Mouse (Mus musculus): ENCODE results near the gene Slc27a1. TPM values are rescaled to one million over a fixed set of nuclear protein-coding genes. Genes with fewer than 3 reads are reported as not detected.
A peak's percentile ranks its signal among the peaks of the same experiment; 100 is the strongest.

Slc27a1 gene
- total RNA-seq, 2 experiments from 2014 or later, result 162 to 202 TPM

DNA sequence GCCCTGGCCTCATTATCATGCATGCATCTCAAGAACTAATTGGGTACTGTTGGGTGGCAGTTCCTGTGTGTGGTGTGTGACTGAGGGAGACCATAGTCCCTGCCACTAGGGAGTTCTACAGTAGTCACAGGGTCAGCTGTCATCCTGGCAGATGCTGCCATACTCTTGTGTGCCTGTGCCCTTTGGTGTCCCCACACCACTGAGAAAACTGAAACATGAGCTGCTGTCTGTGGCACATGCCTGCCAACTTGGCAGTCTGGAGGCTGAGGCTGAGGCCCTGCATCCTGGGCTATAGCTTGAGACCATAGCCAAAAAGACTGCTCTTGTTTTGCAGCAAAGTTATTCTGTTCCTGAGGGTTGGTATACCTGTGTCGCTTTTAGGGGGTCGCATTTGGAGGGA is 51.1 kb downstream of the Slc27a1 start:
- DNase-seq, result no peak

GRCm38 (mm10) chr8:71625088-71625487 is 56.4 kb downstream of the Slc27a1 start:
- peak in 1 of 2 experiments; percentile 42 for DNase-seq

DNA sequence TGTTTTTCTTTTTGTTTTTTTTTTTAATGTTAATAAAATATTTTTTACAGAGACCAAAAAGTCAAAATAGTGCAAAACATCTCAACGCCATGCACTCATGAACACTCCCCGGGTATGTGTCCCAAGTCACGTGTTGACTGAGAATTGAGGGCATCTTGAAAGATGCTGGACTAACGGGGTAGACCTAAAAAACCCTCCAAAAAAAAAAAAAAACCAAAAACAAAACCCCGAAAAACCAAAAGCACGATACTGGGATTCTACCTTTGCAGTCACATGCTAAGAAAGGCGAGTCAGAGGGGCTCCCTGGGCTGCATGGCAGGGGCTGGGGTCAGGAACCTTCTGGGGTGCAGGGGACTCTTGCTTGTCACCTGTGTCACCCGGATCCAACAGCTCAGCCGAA is 58.1 kb downstream of the Slc27a1 start:
- no peak for DNase-seq

DNA sequence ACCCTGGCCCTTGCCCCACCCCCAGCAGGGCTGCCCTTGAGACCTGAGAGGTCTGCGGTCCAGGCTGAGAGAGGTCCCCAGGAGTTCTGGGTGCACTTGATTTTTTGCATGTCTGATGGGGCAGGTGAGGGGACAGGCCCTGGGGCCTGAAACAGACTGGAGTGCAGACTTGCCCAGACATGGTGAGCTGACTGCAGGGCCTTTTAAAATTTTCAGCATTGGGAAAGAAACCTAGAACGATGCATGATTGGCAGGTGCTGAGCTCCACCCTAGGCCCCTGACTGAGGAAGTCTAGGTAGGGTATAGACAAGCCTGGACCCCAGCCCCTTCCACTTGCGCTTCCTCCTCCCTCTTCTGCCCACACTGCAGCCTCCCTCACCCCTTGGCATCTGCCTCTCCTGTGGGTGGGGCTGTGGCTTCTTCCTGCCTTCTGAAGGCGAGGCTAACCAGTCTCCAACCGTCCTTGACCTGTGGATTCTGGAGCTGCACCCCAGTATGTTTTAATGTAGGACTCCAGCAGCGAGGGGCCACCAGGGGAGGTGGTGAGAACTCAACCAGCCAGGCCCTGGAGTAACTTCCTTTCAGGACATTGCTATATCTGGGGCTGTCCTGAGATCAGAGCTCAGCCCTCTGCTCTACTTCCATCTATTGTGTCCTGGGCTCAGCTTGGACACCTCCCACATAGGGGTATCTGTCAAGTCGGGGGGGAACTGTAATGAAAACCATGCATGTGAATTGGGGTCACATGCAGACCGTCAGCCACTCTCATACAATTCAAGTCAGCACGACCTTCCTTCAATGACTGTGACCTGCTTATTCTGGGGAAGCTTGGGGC is 58.8 kb downstream of the Slc27a1 start:
- DNase-seq, result peak in 1 of 2 experiments; percentile 49

- no peak for DNase-seq
These were observed 59.9 kb downstream of the Slc27a1 start for GRCm38 (mm10) chr8:71628396-71629095.

DNA sequence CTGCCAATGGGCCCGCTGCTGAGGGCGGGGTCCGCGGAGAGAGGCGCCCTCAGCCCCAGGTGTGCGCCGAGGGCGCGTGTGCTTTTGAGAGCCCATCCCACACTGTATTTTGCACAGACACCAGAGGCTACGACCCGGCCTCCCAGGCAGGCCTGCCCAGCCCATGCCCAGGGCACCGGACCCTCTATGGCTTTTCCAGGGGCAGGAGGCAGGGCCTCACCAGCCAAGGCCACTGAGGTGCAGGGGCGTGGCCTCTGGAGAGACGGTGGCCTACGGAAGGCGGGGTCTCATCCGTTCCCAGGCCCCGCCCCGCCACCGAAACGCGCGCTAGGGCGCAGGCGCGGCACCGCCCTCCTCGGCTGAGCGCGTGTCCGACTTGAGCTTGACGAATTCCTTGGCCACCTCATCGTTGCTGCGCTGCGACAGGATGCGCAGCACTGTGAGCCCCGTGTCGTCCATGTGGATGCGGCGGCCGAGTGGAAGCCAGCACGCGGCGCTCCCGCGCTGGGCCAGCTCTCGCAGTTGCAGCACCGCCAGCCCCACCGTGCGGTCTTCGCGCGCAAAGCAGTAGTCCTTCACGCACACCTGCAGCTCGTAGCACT is 60.5 kb downstream of the Slc27a1 start:
- DNase-seq, result peak; percentile 96

DNA sequence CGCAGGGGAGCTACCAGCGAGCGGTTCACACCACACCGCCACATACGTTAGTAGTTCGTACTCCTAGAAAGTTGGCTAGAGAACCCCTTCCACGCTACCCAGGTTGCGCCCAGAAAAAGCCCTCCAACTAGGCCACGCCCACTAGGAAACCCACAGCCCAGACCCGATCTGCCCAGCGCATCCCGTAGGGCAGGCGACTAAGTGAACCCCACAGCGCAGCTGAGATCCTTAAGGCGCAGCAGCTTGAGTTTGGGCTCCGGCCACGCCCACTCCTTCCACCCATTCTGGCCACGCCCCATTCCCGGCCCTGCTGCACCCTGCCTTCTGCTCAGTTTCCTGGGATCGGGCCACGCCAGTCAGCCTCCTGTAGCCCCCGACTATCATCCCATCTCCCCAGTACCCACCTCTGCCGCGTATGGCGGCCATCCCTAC is 61.1 kb downstream of the Slc27a1 start:
- peak; percentile 42 to 57 for DNase-seq

GRCm38 (mm10) chr8:71630761-71631160 is 62.1 kb downstream of the Slc27a1 start:
- no peak for DNase-seq

GRCm38 (mm10) chr8:71631897-71632296 is 63.2 kb downstream of the Slc27a1 start:
- DNase-seq, result peak in 1 of 2 experiments; percentile 29

DNA sequence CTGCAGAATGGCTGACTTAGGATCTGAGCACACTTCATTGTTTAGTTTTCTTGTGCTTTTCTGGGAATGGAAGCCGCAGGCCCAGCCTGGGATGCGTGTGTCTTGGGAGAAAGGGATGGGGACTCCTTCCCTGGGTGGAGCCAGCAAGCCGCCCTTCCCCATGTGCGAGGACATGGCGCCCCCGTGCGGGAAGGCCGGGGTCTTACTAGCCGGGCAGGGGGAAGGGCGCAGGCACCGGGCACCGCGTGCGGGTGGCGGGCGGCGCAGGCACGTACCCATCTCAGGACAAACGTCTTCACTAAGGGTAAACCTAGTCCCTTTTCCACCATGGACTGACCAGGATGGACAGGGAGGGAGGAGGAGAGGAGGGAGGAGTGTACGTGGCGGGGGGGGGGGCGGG is 64.5 kb downstream of the Slc27a1 start:
- DNase-seq, result peak; percentile 60 to 66

GRCm38 (mm10) chr8:71633981-71634667 is 65.4 kb downstream of the Slc27a1 start:
- DNase-seq, result peak; percentile 57 to 58

Small RNA genes within 50 kb of the gene (microRNA-seq; reads per million reads assigned to microRNA genes)
- 0 reads per million in 2 experiments for gene Mir6769b

Other genes starting within 250 kb of the Slc27a1 start
- gene Use1, start 202.0 kb upstream of the Slc27a1 start, total RNA-seq (2021), result 100 to 1,000 TPM; 163 to 174 TPM
- gene Ocel1, start 197.6 kb upstream of the Slc27a1 start, total RNA-seq (2021), result 10 to 100 TPM; 14.2 to 14.9 TPM
- 10 to 100 TPM; 48.0 to 53.8 TPM for gene Nr2f6, start 186.9 kb upstream of the Slc27a1 start, total RNA-seq (2021)
- gene Ushbp1, start 173.1 kb upstream of the Slc27a1 start, total RNA-seq (2021), result 10 to 100 TPM; 20.4 to 23.2 TPM
- gene Babam1, start 172.0 kb upstream of the Slc27a1 start, total RNA-seq (2021), result 10 to 100 TPM; 67.9 to 69.8 TPM
- not detected for gene Ankle1, start 162.9 kb upstream of the Slc27a1 start, total RNA-seq (2021)
- gene Abhd8, start 105.2 kb upstream of the Slc27a1 start, total RNA-seq (2021), result 10 to 100 TPM; 23.8 to 26.6 TPM
- gene Mrpl34, start 103.9 kb upstream of the Slc27a1 start, total RNA-seq (2021), result 100 to 1,000 TPM; 126 to 127 TPM
- gene Dda1, start 99.7 kb upstream of the Slc27a1 start, total RNA-seq (2021), result 10 to 100 TPM; 31.4 to 32.1 TPM
- gene Ano8, start 82.9 kb upstream of the Slc27a1 start, total RNA-seq (2021), result 10 to 100 TPM; 16.6 to 16.9 TPM
- 10 to 100 TPM; 19.1 to 22.2 TPM for gene Gtpbp3, start 80.8 kb upstream of the Slc27a1 start, total RNA-seq (2021)
- 10 to 100 TPM; 23.0 to 30.9 TPM for gene Plvap, start 57.1 kb upstream of the Slc27a1 start, total RNA-seq (2021)
- gene Ccdc194, start 43.2 kb upstream of the Slc27a1 start, total RNA-seq (2021), result not detected
- gene Bst2, start 31.4 kb upstream of the Slc27a1 start, total RNA-seq (2021), result 10 to 100 TPM; 19.3 to 40.2 TPM
- 10 to 100 TPM; 28.4 to 28.5 TPM for gene Mvb12a, start 26.0 kb upstream of the Slc27a1 start, total RNA-seq (2021)
- under 1 TPM; 0.42 to 0.51 TPM for gene Tmem221, start 10.0 kb upstream of the Slc27a1 start, total RNA-seq (2021)
- gene Nxnl1, start 2.3 kb upstream of the Slc27a1 start, total RNA-seq (2021), result under 1 TPM; 0.15 TPM
- 10 to 100 TPM; 66.5 to 72.2 TPM for gene Pgls, start 23.3 kb downstream of the Slc27a1 start, total RNA-seq (2021)
- gene Fam129c, start 28.8 kb downstream of the Slc27a1 start, total RNA-seq (2021), result 1 to 10 TPM in 1 of 2 experiments, under 1 TPM in 1; 0.99 to 1.0 TPM
- 10 to 100 TPM; 41.6 to 42.4 TPM for gene Colgalt1, start 42.1 kb downstream of the Slc27a1 start, total RNA-seq (2021)
- gene Unc13a, start 102.9 kb downstream of the Slc27a1 start, total RNA-seq (2021), result under 1 TPM; 0.55 to 0.87 TPM
- gene Jak3, start 107.4 kb downstream of the Slc27a1 start, total RNA-seq (2021), result 1 to 10 TPM; 7.3 to 8.3 TPM
- gene Insl3, start 120.3 kb downstream of the Slc27a1 start, total RNA-seq (2021), result 1 to 10 TPM; 1.3 to 1.6 TPM
- gene B3gnt3, start 132.9 kb downstream of the Slc27a1 start, total RNA-seq (2021), result 1 to 10 TPM; 4.9 to 5.9 TPM
- 1 to 10 TPM in 1 of 2 experiments, under 1 TPM in 1; 0.79 to 2.4 TPM for gene Fcho1, start 156.8 kb downstream of the Slc27a1 start, total RNA-seq (2021)

Data from heart, adult 18-20 months (tissue).